Mouse (Mus musculus) inflammation-experienced regulatory T-cells (primary cell): ENCODE data around the gene Pcdh10. TPM values are rescaled to one million over a fixed set of nuclear protein-coding genes. Genes with fewer than 3 reads are reported as not detected.

Experiments
- polyA plus RNA-seq, 2 experiments: library from polyadenylated mRNA; unstranded; fragments of 100-300 nt; shearing (Covaris generic); gene quantifications; one replicate each; pipeline ENCODE4 v1.2.1; 2017

Gene Pcdh10
- polyA plus RNA-seq = under 1 TPM; 0.11 to 0.29 TPM

GRCm38 (mm10) chr3:45378145-45378544, at the start of gene Pcdh10:
Gene Pcdh10, plus strand, starts transcription at chr3:45378398.

